Mouse (Mus musculus): ENCODE measurements around the gene Tmem178.
A peak's percentile ranks its signal among the peaks of the same experiment; 100 is the strongest.
"Not testable (repeated sequence)": the region's sequence is repeated elsewhere in the genome, so short reads cannot be mapped to it uniquely, and the experiment has no call there.

Tmem178 gene

DNA sequence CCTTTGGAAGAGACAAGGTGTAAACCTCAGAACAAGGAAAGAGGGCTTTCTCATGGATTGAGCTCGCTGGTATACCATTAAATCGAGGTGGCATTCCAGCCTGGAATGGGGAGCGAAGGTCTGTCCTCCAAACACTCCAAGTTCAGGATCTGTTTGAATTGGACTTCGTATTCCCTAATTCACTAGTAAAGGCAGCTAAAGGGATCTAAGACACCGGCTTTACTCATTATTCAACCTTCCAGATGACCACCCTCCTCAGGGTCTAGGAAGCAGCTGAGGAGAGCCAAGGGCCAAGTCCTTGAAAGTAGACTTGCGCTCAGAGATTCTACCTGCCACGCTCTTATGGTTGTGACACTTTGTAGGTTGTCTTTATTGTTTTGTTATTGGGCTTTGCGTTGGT lies 1.1 kb downstream of the Tmem178 start:
- DNase-seq (ENCODE audit: low spot score in 2 of 2): not testable (repeated sequence)

DNA sequence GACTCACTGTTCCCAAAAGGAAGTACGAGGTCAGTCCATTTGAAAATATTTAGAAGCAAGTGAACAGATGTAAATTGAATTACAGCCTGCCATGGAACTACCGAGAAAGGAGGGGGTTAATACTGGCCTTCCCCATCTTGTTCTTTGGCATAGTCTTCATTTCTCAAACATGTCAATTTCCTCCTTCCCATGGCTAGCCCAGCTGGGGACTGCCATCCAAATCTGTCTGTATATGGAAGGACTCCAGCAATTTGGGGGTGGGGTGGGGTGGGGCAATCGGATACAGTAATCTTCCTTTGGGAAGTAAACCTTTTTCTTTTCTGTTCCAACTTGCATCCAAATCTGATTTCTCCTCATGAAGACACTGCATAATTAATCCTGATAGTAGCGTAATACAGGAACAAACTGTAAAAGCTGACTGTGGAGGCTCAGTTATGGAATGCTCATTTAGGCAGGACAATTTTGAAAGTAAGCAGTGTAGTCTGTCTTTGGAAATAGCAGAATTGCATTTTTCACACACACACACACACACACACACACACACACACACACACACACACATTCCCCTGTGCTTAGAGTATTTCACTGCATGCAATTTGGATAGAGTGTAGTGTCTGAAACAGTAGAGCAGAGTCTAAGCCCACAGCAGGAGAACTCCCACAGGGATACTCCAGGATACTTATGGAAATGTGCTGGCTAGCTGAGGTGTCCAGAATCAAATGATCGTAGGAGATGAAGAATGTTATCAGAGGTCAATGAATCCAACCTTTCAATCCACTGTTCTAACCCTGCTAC lies 1.9 kb downstream of the Tmem178 start:
- DNase-seq (ENCODE audit: low spot score in 2 of 2): no peak

DNA sequence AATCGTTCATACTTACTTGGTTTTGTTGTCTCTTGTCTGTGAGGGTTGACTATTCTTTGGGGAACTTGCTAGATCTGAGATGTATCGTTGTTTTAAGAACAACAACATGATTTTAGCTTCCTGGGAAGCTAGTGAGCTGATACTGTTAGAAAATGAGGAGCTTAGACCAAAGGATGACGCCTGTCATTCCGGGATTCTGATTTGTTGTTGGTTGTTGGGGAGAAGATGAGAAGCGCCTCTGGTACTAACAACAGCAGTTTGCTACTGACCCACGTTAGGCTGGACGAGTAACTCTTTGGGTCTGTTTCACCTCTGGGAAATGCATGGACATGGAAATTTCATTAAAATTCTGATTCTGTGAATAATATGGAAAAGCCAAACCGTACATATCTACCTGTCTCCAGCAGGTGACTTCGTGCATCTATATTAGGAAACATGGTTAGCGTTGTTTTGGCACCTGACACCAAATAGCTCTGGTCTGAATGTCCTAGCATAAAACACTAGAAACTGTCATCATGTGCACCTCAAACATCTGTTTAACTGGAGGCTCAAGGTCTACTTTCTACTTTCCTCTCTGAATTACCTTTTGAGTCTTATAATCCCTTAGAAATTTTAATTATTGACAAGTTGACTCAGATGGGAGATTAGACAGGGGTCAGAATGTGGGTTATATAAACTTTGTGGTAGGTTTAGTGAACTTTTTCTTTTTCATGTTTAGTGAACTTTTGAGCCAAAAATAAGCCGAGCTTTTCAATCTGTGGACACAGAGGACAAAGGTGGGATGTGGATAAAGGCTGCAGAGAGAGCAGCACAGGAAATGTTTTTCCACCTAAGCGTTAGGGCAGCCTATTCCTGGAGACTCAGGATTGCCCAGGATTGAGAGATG lies 2.9 kb downstream of the Tmem178 start:
- no peak for DNase-seq (ENCODE audit: low spot score in 2 of 2)

DNA sequence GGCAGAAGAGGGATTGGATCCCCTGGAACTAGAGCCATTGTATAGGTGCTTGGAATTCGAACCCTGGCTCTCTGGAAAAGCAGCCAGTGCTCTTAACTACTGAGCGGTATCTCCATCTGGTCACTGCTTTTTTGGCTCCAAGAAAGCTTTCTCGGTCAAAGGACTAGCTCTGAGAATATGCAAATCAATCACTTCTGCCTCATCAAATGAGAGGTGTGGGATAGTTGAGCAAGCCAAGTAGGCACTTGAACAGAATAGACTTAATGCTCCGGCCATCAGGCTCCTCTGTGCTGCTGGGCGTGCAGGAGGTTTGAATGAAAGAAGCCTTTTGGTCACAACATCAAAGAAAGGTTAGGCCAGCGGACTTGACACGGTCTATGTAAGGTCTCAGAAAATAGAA lies 5.0 kb downstream of the Tmem178 start:
- no peak for DNase-seq (ENCODE audit: low spot score in 2 of 2)

DNA sequence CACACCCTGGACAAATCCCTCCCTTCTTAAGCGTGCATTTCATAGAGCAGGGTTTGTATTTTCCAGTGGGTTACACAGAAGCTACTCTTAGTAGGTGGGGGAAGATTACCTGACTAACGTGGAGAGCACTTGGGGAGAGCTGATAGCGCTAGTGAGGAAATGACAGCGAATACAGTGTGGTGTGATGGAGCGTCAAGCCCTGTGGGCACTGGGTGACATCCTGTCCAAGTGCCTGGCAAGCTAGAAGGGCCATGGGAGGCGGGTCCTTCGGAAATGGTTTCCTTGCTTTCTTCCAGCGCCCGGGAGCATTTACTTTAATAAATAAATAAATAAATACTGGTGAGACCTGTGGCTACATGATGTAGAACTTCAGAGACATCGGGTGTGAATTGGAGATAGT lies 5.5 kb downstream of the Tmem178 start:
- no peak for DNase-seq (ENCODE audit: low spot score in 2 of 2)

DNA sequence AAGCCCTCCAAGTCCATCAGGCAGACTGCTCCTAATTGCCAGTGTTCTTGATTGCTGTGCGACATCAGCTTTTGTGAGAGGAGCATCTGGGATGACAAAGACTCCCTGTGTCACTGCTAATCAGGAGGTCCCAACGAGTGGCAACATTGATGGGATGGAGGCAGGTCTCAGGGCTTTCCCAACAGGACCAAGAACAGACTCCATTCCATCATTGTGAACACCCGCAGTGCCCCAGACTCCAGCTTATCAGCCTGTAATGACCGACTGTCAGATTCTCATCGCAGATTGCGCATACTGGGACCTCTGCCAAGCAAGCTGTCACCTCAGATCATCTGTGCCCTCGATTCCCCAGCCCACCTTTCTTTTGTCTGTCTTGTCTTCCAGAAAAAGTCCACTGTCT lies 7.9 kb downstream of the Tmem178 start:
- DNase-seq (ENCODE audit: low spot score in 2 of 2): no peak

DNA sequence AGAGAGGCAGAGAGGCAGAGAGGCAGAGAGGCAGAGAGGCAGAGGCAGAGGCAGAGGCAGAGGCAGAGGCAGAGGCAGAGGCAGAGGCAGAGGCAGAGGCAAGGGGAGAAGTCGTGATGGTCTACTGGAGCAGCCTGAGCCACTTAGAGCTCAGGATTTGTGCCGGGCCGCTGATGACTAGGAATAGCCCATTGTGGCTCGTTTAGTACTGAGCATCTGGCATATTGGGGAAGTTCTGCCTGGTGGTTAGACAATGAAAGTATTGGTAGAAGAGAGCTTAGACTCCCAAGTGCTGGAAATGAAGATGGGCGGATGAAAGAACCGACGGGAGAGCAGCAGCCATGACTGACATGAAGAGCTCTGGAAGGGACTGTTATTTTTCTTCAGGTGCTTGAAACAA lies 11.0 kb downstream of the Tmem178 start:
- no peak for DNase-seq (ENCODE audit: low spot score in 2 of 2)

DNA sequence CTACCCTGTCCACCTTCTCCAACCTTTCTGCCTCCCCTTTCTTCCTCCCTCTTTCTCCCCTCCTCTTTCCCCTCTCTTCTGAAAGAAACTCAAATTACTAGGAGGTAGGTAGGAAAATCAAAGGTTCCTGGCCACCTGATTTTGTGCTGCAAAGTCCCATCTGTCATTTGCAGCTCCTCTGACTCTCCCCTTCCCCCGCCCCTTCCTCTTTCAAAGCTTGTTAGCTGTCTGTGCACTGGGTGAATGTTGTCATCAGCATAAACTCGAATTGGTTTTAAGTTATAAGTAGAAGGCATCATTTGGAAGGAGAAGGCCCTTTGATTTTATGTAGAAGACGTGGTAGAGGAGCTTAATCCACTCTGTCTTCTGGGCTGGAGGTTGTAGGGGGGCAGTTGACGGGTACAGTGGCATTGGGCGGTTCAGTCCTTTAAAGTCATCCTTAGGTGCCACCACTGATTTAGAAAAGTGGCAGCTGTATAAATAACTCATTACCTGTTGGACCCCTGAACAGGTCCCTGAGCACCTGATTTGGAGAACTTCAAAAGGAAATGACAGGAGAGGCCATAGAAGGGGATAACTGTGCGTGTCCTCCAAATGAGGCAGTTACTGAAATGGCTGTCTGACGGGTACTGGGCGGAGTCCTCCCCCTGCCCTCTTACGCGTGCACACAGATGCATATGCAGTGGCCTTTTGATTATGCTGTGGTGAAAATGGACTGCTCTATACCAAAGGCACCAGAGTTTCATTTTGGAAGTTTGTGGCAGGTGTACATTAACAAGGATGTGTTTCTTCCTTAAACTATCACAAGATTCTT lies 11.8 kb downstream of the Tmem178 start:
- DNase-seq (ENCODE audit: low spot score in 2 of 2): no peak

DNA sequence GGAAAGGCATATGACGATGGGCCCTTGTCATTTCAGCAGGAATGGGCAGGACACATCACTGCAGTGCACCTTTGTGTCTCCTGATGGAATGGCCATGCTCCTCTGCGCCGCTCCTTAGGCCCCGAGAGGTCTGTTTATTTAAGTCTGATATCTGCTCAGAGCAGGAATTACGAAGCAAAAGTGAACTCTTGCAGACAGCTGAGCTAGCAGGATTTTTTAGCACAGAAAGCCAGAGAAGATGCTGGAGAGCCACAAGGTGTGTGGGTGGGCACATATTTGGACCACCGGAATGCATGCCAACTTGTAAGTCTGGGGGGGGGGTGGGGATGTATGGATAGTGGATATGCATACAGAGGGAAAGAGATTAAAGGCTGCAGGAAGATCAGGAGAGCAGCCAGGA lies 13.9 kb downstream of the Tmem178 start:
- no peak for DNase-seq (ENCODE audit: low spot score in 2 of 2)

DNA sequence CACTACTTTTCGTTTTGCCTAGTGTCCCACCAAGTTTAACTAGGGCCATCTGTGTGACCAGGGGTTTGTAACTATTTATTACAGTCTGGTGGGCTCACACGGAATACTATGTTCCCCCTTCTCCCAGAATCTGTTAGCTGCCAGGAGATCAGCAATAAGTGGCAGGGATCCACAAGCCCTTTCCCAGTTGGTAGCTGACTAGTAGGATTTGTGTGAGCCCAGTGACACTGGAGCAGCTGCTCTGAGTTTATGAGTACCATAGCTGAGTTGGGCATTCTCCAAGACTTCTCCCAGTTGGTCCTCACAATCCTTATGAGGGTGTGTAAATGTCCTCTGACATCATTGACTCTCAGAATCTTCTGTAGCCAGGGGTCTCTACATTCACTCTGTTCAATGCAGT lies 15.4 kb downstream of the Tmem178 start:
- no peak for DNase-seq (ENCODE audit: low spot score in 2 of 2)

DNA sequence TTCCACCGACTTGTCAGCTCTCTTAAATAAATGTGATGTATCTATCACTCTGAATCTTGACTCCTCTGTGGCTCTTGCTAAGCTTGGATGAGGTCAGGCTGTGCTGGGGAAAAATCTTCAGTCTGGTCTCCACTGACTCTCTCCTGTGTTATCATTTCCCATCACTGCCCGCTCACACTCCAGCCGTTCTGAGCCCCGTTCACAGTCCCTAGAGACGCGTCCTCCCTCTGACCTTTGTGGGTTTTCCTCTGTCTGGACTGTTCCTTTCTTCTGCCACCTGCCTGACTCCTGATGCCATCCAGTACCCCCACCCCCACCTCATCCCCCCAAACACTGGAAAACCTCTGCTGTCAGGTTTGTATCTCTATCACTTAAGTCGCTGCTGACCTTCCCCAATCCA lies 23.0 kb downstream of the Tmem178 start:
- no peak for DNase-seq (ENCODE audit: low spot score in 2 of 2)

DNA sequence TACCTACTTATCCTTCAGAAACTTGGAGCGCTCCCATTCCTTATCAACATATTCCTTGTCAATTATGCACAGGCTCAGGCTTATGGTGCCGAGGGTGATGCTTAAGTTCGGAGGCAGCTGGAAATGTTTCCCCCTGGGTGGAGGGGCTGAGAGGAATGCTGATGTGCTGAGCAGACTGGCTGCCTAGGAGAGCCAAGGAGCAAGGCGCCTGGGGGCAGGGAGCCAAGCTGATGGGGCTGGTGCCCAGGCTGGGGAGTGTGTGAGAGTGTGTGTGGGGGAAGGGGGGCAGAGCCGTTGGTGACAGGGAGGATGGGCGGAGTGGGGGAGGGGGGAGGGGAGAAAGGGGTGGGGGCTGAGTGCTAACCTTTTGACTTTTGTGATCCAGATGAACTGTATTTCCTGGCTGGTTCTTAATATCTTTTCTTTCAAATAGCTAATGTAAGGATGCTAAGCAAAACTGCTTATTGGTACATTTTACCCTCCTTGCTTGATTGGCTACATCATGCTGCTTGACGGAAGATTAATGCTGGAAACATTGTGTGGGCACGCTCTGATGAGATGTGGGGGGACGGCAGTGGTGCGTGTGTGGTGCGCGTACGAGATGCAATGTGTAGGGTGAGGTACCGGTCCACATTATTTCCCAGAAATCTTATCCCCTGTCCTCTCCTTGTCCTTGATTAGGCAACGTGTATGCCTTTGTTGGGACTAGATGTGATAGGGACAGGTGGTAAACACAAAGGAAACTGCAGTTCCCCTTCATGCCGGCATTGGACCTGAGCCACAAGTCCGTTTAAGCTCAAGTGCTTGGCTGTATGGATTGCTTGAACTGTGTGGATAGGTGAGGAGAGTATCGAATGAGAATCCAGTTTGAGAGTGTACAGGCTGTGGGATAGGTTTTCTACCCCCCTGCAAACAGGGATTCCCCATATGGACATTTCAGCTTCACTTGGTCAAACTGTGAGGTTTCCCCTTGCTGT lies 25.5 kb downstream of the Tmem178 start:
- DNase-seq (ENCODE audit: low spot score in 2 of 2): no peak

DNA sequence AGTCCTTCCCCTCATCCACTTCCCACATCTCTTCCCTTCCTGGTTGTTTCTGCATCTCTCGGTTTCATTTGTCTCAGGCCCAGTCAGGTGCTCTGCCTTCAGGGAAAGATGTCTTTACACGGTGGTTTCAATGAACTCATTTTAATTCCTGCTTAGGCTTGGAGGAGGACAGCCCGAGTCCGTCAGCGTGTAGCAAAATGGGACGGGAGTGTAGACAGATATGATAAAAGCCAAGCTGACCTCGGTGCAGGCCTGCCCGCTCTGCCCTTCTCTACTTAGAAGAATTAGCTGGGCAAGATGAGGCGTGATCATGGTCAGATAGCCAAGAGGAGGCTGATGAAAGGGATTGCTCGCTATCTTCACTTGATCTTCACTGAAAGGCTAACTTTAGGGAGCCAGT lies 26.3 kb downstream of the Tmem178 start:
- no peak for DNase-seq (ENCODE audit: low spot score in 2 of 2)

DNA sequence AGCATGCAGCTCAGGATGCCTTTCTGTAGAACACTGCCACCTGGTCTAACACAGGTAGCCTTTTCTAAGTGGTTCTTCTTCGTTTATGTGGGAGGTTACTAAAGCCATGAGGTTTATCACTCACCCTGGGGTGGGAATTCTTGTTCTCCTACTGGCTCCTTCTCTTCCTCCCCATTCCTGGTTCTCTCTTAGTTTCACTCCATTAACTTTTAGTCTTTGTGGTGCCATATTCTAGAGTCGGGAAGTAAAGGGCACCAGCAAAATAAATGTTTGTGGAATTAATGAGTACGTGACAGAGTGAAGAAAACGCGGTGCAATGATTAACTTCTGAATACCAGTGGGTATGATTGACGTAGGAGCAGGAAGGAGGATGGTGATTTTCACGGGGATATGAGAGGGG lies 28.5 kb downstream of the Tmem178 start:
- DNase-seq (ENCODE audit: low spot score in 2 of 2): no peak

DNA sequence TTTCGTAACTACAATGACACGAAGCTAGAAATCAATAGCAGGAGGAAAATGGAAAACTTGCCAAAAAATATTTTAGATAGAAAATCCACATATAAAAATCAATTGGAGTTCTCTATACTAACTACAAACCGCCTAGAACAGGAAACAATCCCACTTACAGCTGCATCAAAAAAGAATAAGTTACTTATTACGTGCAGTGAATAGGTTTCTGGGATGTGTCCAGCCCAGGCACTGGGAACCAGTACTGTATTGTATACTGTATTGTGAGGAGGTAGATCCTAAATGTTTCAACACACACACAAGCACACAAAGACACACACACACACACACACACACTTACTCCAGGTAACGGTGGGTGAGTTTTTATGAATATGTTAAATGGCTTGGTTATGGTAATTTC lies 32.8 kb downstream of the Tmem178 start:
- DNase-seq (ENCODE audit: low spot score in 2 of 2): no peak

DNA sequence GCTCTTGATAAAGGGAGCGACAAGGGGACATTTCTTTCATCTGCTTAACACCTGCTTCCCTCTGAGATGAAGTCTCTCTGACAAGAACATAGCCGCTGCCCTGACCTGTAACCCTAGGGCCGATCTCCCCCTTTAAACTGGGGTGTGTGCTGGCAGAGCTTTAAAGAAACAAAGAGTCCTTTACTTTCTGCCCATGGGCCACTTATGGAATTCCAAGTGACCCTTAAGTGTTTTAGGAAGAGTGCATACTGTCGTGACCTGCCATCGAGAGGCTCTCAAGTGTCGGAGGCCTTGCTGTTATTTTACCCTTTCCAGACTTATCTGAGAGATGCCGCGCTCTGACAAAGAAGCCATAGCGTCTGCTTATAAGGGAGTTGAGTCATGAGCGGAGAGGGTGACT lies 35.7 kb downstream of the Tmem178 start:
- no peak for DNase-seq (ENCODE audit: low spot score in 2 of 2)

DNA sequence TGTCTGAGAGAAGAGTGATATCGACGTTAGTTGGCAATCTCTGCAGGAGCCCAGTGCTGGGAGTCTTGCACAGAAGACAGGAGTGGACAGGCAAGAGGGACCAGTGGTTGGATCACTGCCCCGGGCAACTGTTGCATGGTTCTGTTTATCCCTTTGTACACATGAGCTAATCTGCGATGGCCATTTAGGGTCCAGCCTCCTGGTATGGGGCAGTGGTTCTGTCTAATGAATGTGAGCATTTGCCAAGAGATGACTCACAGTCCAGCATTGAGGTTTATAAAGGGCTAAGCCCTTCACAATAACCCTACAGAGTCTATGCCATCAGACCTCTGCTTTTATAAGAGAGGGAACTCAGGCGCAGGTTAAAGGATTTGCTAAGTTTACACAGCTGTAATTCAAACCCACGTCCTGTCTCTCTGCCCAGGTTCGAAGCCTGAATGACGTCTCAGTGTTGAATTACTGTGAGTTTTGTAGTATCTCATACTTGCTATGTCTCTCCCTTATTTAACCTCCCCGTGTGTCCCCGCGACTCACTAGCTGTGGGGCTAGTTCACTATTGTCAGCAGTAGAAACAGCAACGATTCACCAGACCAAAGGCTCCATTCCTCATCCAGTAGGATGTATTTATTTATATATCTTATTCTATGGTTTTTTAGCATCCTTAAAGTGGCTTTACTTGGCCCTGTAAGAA lies 37.4 kb downstream of the Tmem178 start:
- no peak for DNase-seq (ENCODE audit: low spot score in 2 of 2)

DNA sequence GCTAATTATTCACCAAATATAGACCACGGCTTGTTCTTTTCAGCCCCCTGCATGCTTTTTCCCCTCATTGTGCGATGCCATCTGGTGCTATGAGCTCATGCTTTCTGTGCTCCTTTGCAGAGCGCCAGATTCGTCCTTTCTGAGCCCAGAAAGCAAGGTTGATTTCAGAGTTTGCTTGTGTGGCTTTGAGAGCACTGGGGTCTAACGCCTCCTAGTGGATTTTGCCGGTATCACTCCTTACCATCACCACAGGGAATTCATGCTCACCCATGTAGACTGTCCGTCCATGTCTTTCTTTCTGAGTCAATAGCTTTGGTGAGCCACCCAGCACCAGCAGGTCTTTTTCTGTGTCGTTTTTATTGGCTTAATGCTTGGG lies 38.0 kb downstream of the Tmem178 start:
- peak; percentile 8 to 52 for DNase-seq (ENCODE audit: low spot score in 2 of 2)

DNA sequence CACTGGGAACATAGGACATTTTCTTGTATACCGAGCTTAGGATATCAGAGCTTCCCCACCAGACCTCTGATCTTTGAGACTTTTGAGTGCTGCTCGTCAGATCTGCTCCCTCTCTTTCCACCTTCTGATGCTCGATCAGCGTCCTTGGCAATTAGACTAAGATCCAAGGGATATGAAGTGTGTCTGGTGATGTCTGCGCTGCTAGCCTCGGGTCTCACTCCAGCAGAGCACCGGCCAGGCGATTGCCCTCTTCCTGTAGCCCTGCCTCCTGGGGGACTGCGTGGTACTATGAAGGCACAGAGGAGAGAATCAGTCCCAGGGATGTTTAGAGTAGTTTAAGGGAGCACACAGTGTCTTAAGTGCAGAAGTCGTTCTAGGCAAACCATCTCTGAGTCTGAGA lies 38.5 kb downstream of the Tmem178 start:
- DNase-seq (ENCODE audit: low spot score in 2 of 2): no peak

DNA sequence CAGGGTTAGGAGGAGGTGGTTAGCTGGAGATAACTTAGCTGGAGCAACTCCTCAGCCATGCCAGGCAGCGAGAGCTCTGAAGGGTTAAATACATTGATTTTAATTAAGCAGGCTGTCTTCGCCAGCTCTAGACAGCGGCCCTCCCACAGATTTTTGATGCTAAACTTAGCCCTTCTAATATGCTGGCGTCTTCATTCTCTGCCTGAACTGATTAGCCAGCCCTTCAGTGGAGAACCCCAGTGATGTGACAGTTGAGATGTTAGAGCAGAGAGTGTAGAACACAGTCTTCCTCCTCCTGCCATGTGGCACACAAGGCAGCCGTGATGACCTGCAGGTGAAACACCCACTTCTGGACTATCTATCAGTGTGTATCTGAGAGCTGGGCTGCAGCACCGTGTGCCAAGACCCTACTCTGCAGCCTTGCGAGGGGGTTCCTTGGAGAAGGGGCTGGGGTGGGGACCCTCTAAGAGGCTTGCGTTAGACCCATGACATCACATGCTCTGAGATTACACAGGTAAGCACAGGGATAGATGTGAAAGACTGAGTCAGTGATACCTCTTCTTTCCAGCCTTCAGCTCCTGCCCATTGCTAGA lies 47.2 kb downstream of the Tmem178 start:
- no peak for DNase-seq (ENCODE audit: low spot score in 2 of 2)
